Mouse (Mus musculus): ENCODE measurements at regions not wholly inside any gene's neighbourhood (a gene's known extent, or its start where the extent isn't known, plus 50 kb on each side); places are given as distances from the start of the nearest gene placed in this dataset.

DNA sequence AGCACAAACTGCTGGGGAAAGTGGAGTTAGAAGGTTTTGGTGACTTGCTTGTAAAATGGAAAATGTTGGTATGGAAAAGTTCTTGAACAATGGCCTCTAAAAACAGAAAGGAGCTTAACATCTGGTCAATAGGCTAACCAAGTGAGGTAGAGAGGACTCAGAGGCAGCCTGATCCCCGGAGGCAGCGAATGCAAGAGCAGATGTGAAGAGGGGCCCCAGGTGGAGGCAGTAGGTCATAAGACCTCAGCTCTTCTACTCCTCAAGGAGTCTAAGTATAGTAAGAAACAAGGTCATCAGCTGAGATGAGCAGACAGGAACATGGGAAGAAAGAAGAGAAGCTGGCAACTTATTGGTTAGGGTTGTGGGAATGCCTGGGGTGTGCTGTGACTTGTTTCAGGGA is 493.5 kb upstream of the Gm10131 start:
- Histone ChIP-seq H3K27ac (ENCODE audit: low read length) (no peak overlapping the region), H3K4me2 (ENCODE audit: low read depth, low read length) (no peak overlapping the region), H3K9ac (ENCODE audit: low read length) (no peak overlapping the region), H3K4me1 (replicated peaks; ENCODE audit: control insufficient read depth, insufficient read depth, low read length) (peaks cover 7% of the 10 kb centered on the region; the same call in 1 of the 2 replicates), H3K9me3 (ENCODE audit: control insufficient read depth, low read length) (no peaks in the 10 kb centered on the region), H3K27me3 (ENCODE audit: control insufficient read depth, insufficient read depth, low read depth, low read length) (no peaks in the 10 kb centered on the region), H3K36me3 (ENCODE audit: control insufficient read depth, insufficient read depth, low read length) (no peaks in the 10 kb centered on the region), H3K4me3 (ENCODE audit: low read length) (no peak overlapping the region)
- WGBS: 87% methylated on average over 2 of the region's 2 CpGs
- ATAC-seq (ENCODE audit: low read depth): no peak

DNA sequence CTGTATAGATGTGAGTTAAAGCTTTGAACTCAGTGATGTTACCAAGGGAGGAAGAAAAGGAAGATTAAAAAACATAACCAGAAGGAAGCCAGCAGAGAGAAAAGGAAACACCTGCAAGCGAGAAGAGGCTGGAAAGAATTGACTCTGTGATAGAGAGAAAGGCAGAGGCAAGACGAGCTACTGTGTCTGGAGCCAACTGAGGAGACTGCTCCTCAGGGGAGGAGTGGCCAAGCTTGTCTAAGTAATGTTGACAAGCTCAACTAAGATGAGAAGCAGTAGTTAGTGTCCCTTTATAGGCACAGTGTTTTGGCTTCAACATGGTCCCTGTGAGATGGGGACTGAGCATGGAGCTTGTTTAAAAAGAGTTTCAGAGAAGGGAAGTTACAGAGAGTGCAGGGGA is 493.0 kb upstream of the Gm10131 start:
- ATAC-seq (ENCODE audit: low read depth): no peak
- Histone ChIP-seq H3K4me3 (ENCODE audit: low read length) (no peak overlapping the region), H3K36me3 (ENCODE audit: control insufficient read depth, insufficient read depth, low read length) (no peaks in the 10 kb centered on the region), H3K4me1 (replicated peaks; ENCODE audit: control insufficient read depth, insufficient read depth, low read length) (peaks cover 7% of the 10 kb centered on the region; the same call in 1 of the 2 replicates), H3K27ac (ENCODE audit: low read length) (no peak overlapping the region), H3K27me3 (ENCODE audit: control insufficient read depth, insufficient read depth, low read depth, low read length) (no peaks in the 10 kb centered on the region), H3K4me2 (ENCODE audit: low read depth, low read length) (no peak overlapping the region), H3K9me3 (ENCODE audit: control insufficient read depth, low read length) (no peaks in the 10 kb centered on the region), H3K9ac (ENCODE audit: low read length) (no peak overlapping the region)
- 67% methylated on average over 2 of the region's 2 CpGs for WGBS

DNA sequence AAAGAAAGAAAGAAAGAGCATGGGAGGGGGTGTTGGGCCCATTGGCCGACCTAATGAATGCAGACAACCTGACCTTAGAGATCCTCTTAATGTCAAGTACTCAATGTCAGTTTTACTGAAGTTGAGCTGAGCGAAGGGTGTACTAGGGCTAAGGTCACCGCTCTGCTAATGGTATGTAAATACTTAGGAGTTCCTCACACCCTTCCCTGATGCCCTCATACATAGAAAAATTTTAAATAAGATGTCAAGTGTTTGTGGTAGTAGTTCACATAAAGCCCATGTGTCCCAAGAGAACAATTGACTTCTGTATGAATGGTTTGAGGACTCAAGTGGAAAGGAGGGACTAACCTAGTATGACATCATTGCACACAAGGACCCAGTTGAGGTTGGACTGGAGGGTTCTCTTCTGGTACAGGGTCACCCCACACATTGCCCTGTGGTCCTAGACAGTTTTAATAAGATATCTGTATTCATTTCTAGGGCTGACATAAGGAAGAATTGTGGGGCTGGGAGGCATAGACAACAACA is 490.0 kb upstream of the Gm10131 start:
- Histone ChIP-seq H3K4me1 (replicated peaks; ENCODE audit: control insufficient read depth, insufficient read depth, low read length) (peaks cover 7% of the 10 kb centered on the region; the same call in 1 of the 2 replicates), H3K4me3 (ENCODE audit: low read length) (no peak overlapping the region), H3K27ac (ENCODE audit: low read length) (0 out of 2 replicates have a peak overlapping the region, but pooled peaks have one; percentile 26), H3K9ac (ENCODE audit: low read length) (no peak overlapping the region), H3K4me2 (ENCODE audit: low read depth, low read length) (no peak overlapping the region), H3K36me3 (ENCODE audit: control insufficient read depth, insufficient read depth, low read length) (no peaks in the 10 kb centered on the region), H3K9me3 (ENCODE audit: control insufficient read depth, low read length) (no peaks in the 10 kb centered on the region), H3K27me3 (ENCODE audit: control insufficient read depth, insufficient read depth, low read depth, low read length) (no peaks in the 10 kb centered on the region)
- ATAC-seq (ENCODE audit: low read depth): peak; percentile 85
- 44% methylated on average over 3 of the region's 3 CpGs for WGBS

DNA sequence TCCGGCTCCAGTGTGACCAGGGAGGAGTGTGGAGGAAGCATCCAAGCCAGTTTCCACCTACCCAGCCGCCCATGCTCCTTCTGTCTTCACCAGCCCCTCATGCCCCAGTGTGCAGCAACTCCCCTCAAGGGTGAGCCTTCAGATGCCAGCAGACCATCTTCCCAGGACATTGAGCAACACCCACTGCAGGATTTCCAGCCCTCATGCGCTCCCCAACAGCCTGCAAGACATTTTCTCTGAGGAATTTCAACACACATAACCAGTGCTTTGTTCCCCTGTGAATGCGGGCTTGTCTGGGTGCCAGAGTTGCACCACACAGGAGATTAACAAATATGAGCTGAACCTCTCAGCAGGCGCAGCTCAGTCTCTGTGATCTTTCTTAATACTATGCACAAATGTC is 489.3 kb upstream of the Gm10131 start:
- WGBS: 43% methylated on average over 5 of the region's 5 CpGs
- Histone ChIP-seq H3K4me1 (replicated peaks; ENCODE audit: control insufficient read depth, insufficient read depth, low read length) (peaks cover 7% of the 10 kb centered on the region; the same call in 1 of the 2 replicates), H3K36me3 (ENCODE audit: control insufficient read depth, insufficient read depth, low read length) (no peaks in the 10 kb centered on the region), H3K9ac (ENCODE audit: low read length) (no peak overlapping the region), H3K4me3 (ENCODE audit: low read length) (no peak overlapping the region), H3K27me3 (ENCODE audit: control insufficient read depth, insufficient read depth, low read depth, low read length) (no peaks in the 10 kb centered on the region), H3K4me2 (ENCODE audit: low read depth, low read length) (no peak overlapping the region), H3K27ac (ENCODE audit: low read length) (peak overlapping the region; percentile 77), H3K9me3 (ENCODE audit: control insufficient read depth, low read length) (no peaks in the 10 kb centered on the region)
- ATAC-seq (ENCODE audit: low read depth): peak; percentile 85

DNA sequence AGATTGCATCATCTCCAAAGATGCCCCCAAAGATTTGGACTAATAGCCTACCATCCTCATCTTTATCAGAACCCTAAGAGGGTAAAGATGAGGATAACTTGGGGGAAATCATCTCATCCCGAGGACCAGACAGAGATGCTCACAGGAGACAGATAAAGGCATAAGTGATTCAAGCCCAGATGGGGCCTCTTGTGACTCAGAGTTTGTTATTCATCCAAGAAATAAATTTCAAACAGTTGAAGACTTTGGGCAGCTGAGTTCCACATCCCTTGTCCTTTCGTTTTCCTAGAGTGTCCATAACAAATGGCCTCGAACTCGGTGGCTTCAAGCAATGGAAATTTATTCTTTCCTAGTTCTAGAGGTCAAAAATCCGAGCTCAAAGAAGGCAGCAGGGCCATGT is 485.1 kb upstream of the Gm10131 start:
- Histone ChIP-seq H3K4me3 (ENCODE audit: low read length) (no peak overlapping the region), H3K9me3 (ENCODE audit: control insufficient read depth, low read length) (no peaks in the 10 kb centered on the region), H3K4me1 (replicated peaks; ENCODE audit: control insufficient read depth, insufficient read depth, low read length) (peaks cover 7% of the 10 kb centered on the region; the same call in 1 of the 2 replicates), H3K4me2 (ENCODE audit: low read depth, low read length) (no peak overlapping the region), H3K27me3 (ENCODE audit: control insufficient read depth, insufficient read depth, low read depth, low read length) (no peaks in the 10 kb centered on the region), H3K9ac (ENCODE audit: low read length) (no peak overlapping the region), H3K27ac (ENCODE audit: low read length) (no peak overlapping the region), H3K36me3 (ENCODE audit: control insufficient read depth, insufficient read depth, low read length) (no peaks in the 10 kb centered on the region)
- ATAC-seq (ENCODE audit: low read depth): no peak
- WGBS: 61% methylated on average over 5 of the region's 5 CpGs

DNA sequence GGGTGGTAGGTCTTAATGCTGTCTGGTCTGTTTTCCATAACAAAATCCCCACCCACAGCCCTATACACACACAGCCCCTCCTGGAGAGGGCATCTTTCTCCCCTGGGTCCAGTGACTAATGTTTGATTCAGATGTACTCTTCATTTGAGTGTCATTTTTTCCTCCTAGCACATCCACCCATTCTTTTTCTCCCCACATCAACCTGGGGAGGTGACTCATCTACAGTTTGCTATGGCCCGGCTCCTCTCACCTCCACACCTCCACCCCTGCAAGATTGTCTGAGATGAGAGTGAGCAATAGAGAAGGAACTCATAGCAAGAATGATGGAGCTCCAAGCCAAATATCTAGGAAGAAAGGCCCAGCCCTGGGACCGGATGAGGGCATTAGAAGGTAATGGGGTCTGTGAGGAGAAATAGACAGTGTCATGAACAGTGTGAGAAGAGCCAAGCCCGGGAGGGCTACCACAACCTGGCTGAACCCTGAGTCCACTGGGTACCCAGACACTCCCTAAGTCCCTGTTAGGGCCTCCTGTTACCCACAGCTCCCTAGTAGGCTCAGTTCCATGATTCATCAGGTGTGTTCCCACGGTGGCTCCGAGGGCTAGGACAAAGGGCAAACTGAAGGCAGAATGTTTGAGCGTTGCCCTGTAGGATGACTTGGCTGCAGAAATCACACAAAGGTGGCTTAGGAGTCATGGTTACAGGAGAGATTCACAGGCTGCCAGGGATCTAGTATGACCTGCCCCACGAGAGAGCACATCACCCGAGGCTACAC is 479.6 kb upstream of the Gm10131 start:
- ATAC-seq (ENCODE audit: low read depth): no peak
- Histone ChIP-seq H3K9me3 (ENCODE audit: control insufficient read depth, low read length) (no peaks in the 10 kb centered on the region), H3K27ac (ENCODE audit: low read length) (no peak overlapping the region), H3K36me3 (ENCODE audit: control insufficient read depth, insufficient read depth, low read length) (no peaks in the 10 kb centered on the region), H3K4me3 (ENCODE audit: low read length) (no peak overlapping the region), H3K4me1 (replicated peaks; ENCODE audit: control insufficient read depth, insufficient read depth, low read length) (no peaks in the 10 kb centered on the region), H3K27me3 (ENCODE audit: control insufficient read depth, insufficient read depth, low read depth, low read length) (no peaks in the 10 kb centered on the region), H3K9ac (ENCODE audit: low read length) (no peak overlapping the region), H3K4me2 (ENCODE audit: low read depth, low read length) (no peak overlapping the region)
- 86% methylated on average over 8 of the region's 8 CpGs for WGBS

DNA sequence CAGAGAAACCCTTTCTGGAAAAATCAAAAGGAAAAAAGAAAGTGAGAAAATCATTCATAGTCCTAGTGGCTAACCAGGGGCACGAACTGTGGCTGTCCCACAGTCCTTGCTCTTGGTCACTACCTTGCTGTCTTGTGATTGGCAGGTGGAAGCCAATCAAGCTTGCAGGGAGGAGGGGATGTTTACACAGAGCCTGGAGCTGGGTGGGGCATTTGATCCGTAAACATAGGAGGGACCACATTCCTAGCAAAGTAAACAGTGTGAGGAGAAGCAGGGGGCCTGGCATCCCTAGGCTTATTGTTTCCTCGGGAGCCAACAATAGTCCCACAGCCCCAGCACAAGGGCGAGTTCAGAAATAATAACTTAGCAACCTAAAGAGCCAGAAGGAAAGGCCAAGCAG is 466.5 kb upstream of the Gm10131 start:
- H3K4me2 ChIP-seq (ENCODE audit: low read depth, low read length): no peak overlapping the region
- H3K4me3 ChIP-seq (ENCODE audit: low read length): no peak overlapping the region
- no peak overlapping the region for H3K27ac ChIP-seq (ENCODE audit: low read length)
- 0 out of 2 replicates have a peak, but pooled peaks have one; percentile 16 for ATAC-seq (ENCODE audit: low read depth)
- 18% methylated on average over 4 of the region's 4 CpGs for whole genome bisulfite sequencing
- no peaks in the 10 kb centered on the region for H3K27me3 ChIP-seq (ENCODE audit: control insufficient read depth, insufficient read depth, low read depth, low read length)
- H3K9me3 ChIP-seq (ENCODE audit: control insufficient read depth, low read length): no peaks in the 10 kb centered on the region
- no peaks in the 10 kb centered on the region for H3K36me3 ChIP-seq (ENCODE audit: control insufficient read depth, insufficient read depth, low read length)
- H3K4me1 ChIP-seq (replicated peaks; ENCODE audit: control insufficient read depth, insufficient read depth, low read length): peaks cover 9% of the 10 kb centered on the region
- no peak overlapping the region for H3K9ac ChIP-seq (ENCODE audit: low read length)

DNA sequence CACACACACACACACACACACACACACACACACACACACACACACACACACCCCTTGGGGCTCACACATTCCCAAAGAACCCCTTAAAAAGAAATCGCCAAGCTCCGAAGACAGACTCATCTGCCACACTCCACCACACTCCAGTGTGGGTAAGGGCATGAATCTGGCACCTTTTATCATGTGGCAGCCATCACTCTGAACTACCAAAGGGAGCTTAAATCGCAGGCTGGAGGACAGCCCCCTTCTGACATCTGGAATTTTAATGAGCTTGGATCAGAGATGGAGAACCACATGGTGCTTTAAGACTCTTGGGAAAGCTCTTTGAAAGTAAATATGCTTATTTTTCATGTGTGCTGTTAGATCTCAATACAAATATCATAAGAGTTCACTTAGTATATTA is 462.5 kb upstream of the Gm10131 start:
- Histone ChIP-seq H3K36me3 (ENCODE audit: control insufficient read depth, insufficient read depth, low read length) (no peaks in the 10 kb centered on the region), H3K9ac (ENCODE audit: low read length) (0 out of 2 replicates have a peak overlapping the region, but pooled peaks have one; percentile 17), H3K4me1 (replicated peaks; ENCODE audit: control insufficient read depth, insufficient read depth, low read length) (peaks cover 14% of the 10 kb centered on the region), H3K4me2 (ENCODE audit: low read depth, low read length) (peak overlapping the region; percentile 39), H3K9me3 (ENCODE audit: control insufficient read depth, low read length) (no peaks in the 10 kb centered on the region), H3K27ac (ENCODE audit: low read length) (peak overlapping the region; percentile 88), H3K4me3 (ENCODE audit: low read length) (no peak overlapping the region), H3K27me3 (ENCODE audit: control insufficient read depth, insufficient read depth, low read depth, low read length) (no peaks in the 10 kb centered on the region)
- WGBS: 29% methylated on average over 3 of the region's 3 CpGs
- peak; percentile 24; the same call in 1 of the 2 replicates for ATAC-seq (ENCODE audit: low read depth)

DNA sequence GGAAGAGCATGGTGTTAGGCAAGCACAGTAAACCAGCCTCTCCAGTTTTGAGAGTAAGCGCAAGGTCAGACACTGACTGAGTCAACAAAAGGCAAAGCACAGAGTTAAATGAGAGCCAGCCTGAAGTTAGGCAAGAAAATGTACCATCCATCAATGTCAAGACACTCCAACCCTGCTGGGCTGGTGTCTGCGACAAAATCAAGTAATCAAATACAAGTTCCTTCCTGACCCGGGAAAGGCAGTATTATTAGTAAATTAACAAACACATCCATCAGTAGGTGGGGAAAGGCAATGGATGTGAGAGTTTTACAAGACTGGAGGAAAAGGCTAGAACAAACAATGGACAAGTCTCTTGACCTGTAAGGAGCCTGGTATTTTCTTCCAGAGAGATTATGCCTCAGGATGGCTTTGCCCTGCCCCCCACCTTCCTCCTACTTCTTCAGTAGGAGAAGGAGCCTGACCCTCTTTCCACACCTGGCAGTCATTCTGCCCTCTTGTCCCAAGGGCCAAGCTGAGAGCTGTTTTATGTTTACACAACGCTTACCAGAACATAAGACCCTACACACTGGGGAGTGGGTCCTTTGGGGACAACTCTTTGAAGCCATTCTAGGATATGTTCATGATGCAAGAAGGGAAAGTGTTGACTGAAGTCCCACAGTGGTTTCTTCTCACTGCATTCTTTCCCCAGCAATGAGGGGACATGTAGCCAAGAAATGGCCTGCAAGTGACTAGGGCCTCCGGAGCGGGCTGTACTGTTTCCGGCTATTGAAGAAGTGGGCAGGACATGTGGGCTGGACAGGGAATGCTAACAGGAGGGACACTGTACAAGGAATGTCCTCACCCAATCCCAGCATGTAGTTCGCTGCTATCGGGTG is 461.7 kb upstream of the Gm10131 start:
- peak overlapping the region; percentile 88 for H3K27ac ChIP-seq (ENCODE audit: low read length)
- no peak overlapping the region for H3K4me3 ChIP-seq (ENCODE audit: low read length)
- peak overlapping the region; percentile 39 for H3K4me2 ChIP-seq (ENCODE audit: low read depth, low read length)
- H3K9me3 ChIP-seq (ENCODE audit: control insufficient read depth, low read length): no peaks in the 10 kb centered on the region
- no peak overlapping the region for H3K9ac ChIP-seq (ENCODE audit: low read length)
- WGBS: 11% methylated on average over 9 of the region's 9 CpGs
- no peaks in the 10 kb centered on the region for H3K27me3 ChIP-seq (ENCODE audit: control insufficient read depth, insufficient read depth, low read depth, low read length)
- ATAC-seq (ENCODE audit: low read depth): peak; percentile 97
- H3K4me1 ChIP-seq (replicated peaks; ENCODE audit: control insufficient read depth, insufficient read depth, low read length): peaks cover 14% of the 10 kb centered on the region
- H3K36me3 ChIP-seq (ENCODE audit: control insufficient read depth, insufficient read depth, low read length): no peaks in the 10 kb centered on the region
